8 mouse cellular contexts compared by ENCODE assay signal in genomic region chr1:132298801-132299464, GRCm38 (mm10). TPM values are rescaled to one million over a fixed set of nuclear protein-coding genes. Genes with fewer than 3 reads are reported as not detected.
A peak's percentile ranks its signal among the peaks of the same experiment; 100 is the strongest.
DNase-seq lines count a peak whose midpoint lies in the region; ATAC-seq and TF ChIP-seq lines count a peak whose summit lies in the region.

No protein-coding gene starts in this region.

- H3K4me2 ChIP-seq in midbrain, embryonic 15.5 days, result peak overlapping the region; percentile 97

- peaks cover 14% of the 10 kb centered on the region for H3K79me2 ChIP-seq in C2C12 (ENCODE audit: control insufficient read depth, insufficient read depth)

- H3K36me3 ChIP-seq in C2C12 (ENCODE audit: control insufficient read depth, insufficient read depth), result no peaks in the 10 kb centered on the region
- no peaks in the 10 kb centered on the region for H3K36me3 ChIP-seq in limb, embryonic 10.5 days
- H3K36me3 ChIP-seq in midbrain, embryonic 15.5 days (replicated peaks), result no peaks in the 10 kb centered on the region

- DNase-seq in cerebellum, adult 11-12 months, result no peak
- peak; percentile 63 for DNase-seq in embryo, embryonic 11 days
- DNase-seq in heart, postnatal 4 days, result peak; percentile 43
- peak; percentile 68 for DNase-seq in limb, embryonic 10.5 days (ENCODE audit: low spot score)

- peaks cover 12% of the 10 kb centered on the region for H3K4me1 ChIP-seq in limb, embryonic 10.5 days
- H3K4me1 ChIP-seq in midbrain, embryonic 15.5 days, result peaks cover 67% of the 10 kb centered on the region

- H3K27ac ChIP-seq in limb, embryonic 10.5 days, result peak overlapping the region; percentile 66
- H3K27ac ChIP-seq in midbrain, embryonic 15.5 days, result peak overlapping the region; percentile 90

- H3K9me3 ChIP-seq in limb, embryonic 10.5 days (replicated peaks), result no peaks in the 10 kb centered on the region
- H3K9me3 ChIP-seq in midbrain, embryonic 15.5 days, result no peaks in the 10 kb centered on the region

- peak overlapping the region; percentile 74 for H3ac ChIP-seq in C2C12 (ENCODE audit: control insufficient read depth, insufficient read length, low read depth)

- H3K79me3 ChIP-seq in C2C12 (ENCODE audit: low read depth), result no peaks in the 10 kb centered on the region

- WGBS in limb, embryonic 10.5 days, result 3% methylated on average over 69 of the region's 71 CpGs
- WGBS in midbrain, embryonic 15.5 days, result under 1% methylated on average over 69 of the region's 71 CpGs

- TF ChIP-seq CTCF in C2C12 (IDR thresholded peaks at IDR 0.05; ENCODE audit: control insufficient read depth, insufficient read depth, insufficient read length), result no peak

- H3K27me3 ChIP-seq in C2C12 (ENCODE audit: control insufficient read depth, insufficient read depth, insufficient read length), result no peaks in the 10 kb centered on the region
- peaks cover 95% of the 10 kb centered on the region for H3K27me3 ChIP-seq in limb, embryonic 10.5 days (ENCODE audit: low read depth, poor library complexity, severe bottlenecking)
- no peaks in the 10 kb centered on the region for H3K27me3 ChIP-seq in midbrain, embryonic 15.5 days (replicated peaks)

- H3K4me3 ChIP-seq in C2C12 (ENCODE audit: insufficient read depth, poor library complexity, severe bottlenecking), result peak overlapping the region; percentile 48
- H3K4me3 ChIP-seq in limb, embryonic 10.5 days, result peak overlapping the region; percentile 72
- peak overlapping the region; percentile 69 for H3K4me3 ChIP-seq in midbrain, embryonic 15.5 days

- peak overlapping the region; percentile 89 for H3K9ac ChIP-seq in midbrain, embryonic 15.5 days

- peak; percentile 45; the same call in 1 of the 2 replicates for ATAC-seq in cerebellum, adult (ENCODE audit: insufficient number of reproducible peaks, low FRiP score, low TSS enrichment)
- peak; percentile 70 for ATAC-seq in midbrain, embryonic 15.5 days (replicated peaks)
- no peak for ATAC-seq in CD4-positive, CD25-positive, alpha-beta regulatory T cell, adult 4 months

TF ChIP-seq in C2C12, 6 proteins besides CTCF, POLR2A, EP300 and RAD21:
- TF ChIP-seq MYOD1 (IDR thresholded peaks at IDR 0.05; ENCODE audit: control insufficient read depth, insufficient read length, low read depth), result no peak
- TF ChIP-seq FOSL1 (IDR thresholded peaks at IDR 0.05; ENCODE audit: insufficient read depth, low read length, poor library complexity, severe bottlenecking), result no peak
- TF ChIP-seq MYOG (IDR thresholded peaks at IDR 0.05; ENCODE audit: control insufficient read depth, extremely low read depth, insufficient read length), result no peak
- TF ChIP-seq MAX (IDR thresholded peaks at IDR 0.05), result no peak
- no peak for TF ChIP-seq USF1 (IDR thresholded peaks at IDR 0.05; ENCODE audit: low read depth)
- no peak for TF ChIP-seq CEBPB (IDR thresholded peaks at IDR 0.05; ENCODE audit: low read depth)

RNA-seq across cellular contexts. Expression of gene Klhdc8a, which starts 0.5 kb away (rescaled TPM):
- 19.0 TPM for polyA plus RNA-seq in C2C12 (2012; fragmentation: generic; extraction: Trizol)
- total RNA-seq in heart, postnatal 4 days (2021), result 1 to 10 TPM; 4.1 to 5.8 TPM
- polyA plus RNA-seq in limb, embryonic 10.5 days (2016; fragmentation: Nextera tagmentation; extraction: Ambion mirVana), result not detected in 2 replicates
- 10.7 and 11.5 TPM in 2 replicates for polyA plus RNA-seq in midbrain, embryonic 15.5 days (2015; fragmentation: Nextera tagmentation; extraction: Ambion mirVana)
- polyA plus RNA-seq in CD4-positive, CD25-positive, alpha-beta regulatory T cell, adult 4 months (2017; shearing (Covaris generic)), result under 1 TPM in 1 of 2 experiments, not detected in 1; 0.07 TPM

RNA-seq across cellular contexts. Expression of gene Nuak2, which starts 17.0 kb away (rescaled TPM):
- polyA plus RNA-seq in C2C12 (2012; fragmentation: generic; extraction: Trizol), result 11.7 TPM
- 1 to 10 TPM; 5.3 to 5.8 TPM for total RNA-seq in heart, postnatal 4 days (2021)
- 0.84 and 0.92 TPM in 2 replicates for polyA plus RNA-seq in limb, embryonic 10.5 days (2016; fragmentation: Nextera tagmentation; extraction: Ambion mirVana)
- 26.1 and 27.9 TPM in 2 replicates for polyA plus RNA-seq in midbrain, embryonic 15.5 days (2015; fragmentation: Nextera tagmentation; extraction: Ambion mirVana)
- polyA plus RNA-seq in CD4-positive, CD25-positive, alpha-beta regulatory T cell, adult 4 months (2017; shearing (Covaris generic)), result 1 to 10 TPM; 2.0 to 4.3 TPM

Comparison
In these comparisons a context has a peak if more than half of its experiments do, and no peak if none do; other contexts are left out.
1. RNA of gene Klhdc8a, which starts 0.5 kb away (polyA plus RNA-seq): 19.0 TPM in C2C12 (single experiment) and 10.7 to 11.5 TPM in midbrain, embryonic 15.5 days; 0.07 TPM in CD4-positive, CD25-positive, alpha-beta regulatory T cell, adult 4 months and not detected in limb, embryonic 10.5 days; every median in the first group is over 10 times any median in the second.
2. Peak in every context shown above with its lines, with median percentiles within 50 percentile points of each other: H3K4me3 ChIP-seq.